In the genomic region with DNA sequence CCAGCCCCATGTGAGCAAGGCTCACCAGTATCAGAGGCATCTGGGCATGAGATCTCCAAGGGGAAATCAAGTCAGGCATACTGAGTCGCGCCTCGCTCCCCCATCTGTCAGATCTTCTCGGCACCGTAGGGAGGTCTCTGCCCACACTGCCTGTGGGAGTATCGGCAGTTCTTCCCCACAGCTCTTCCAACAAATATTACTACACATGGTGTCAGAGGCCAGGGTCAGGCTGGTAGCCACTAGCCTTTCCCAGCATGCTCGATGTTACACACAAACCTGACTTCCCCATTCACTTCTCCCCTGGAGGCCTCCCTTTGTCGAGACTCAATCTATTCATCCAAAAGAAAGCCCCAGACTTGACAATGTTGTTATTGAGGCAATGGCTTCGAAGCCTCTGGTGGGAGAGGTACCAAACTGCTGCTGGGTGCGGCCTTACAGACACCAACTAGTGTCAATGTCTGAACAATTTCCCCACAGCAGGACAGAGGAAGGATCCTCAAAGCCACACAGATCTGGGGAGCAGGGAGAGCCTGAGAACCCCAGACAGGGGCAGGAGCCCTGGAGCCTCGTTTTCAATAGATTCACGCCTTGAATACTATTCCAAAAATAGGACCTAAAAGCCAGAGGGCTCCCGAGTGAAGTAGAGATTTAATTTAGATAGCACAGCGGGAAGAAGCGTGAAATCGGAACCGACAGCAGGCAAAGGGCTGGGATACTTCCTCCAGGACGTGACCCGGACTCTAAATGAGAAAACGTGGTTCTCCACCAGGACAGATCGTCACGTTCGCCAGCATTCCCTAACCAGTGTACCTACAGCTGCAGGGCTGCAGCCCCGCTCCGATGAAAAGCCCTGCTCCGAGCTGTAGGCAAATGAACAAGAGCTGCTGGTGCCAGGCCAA, we compare ENCODE assay signal across 10 mouse cellular contexts. TPM values are rescaled to one million over a fixed set of nuclear protein-coding genes. Genes with fewer than 3 reads are reported as not detected.
A peak's percentile ranks its signal among the peaks of the same experiment; 100 is the strongest.
DNase-seq lines count a peak whose midpoint lies in the region; ATAC-seq and TF ChIP-seq lines count a peak whose summit lies in the region.
"Had no signal": no experiment of that assay in that cellular context is flagged by ENCODE, and none has a peak within 500 bp of the region (broad histone marks: within the 10 kb centered on the region; RNA-seq: fewer than 3 reads in every experiment).

No protein-coding gene starts in this region.

- no peaks in the 10 kb centered on the region for H3K27me3 ChIP-seq in heart, embryonic 15.5 days
- 0 out of 2 replicates have a peak, but pooled peaks cover 3% of the 10 kb centered on the region for H3K27me3 ChIP-seq in embryonic facial prominence, embryonic 13.5 days
- no peaks in the 10 kb centered on the region for H3K27me3 ChIP-seq in hindbrain, embryonic 12.5 days
- peaks cover 4% of the 10 kb centered on the region; the same call in 1 of the 2 replicates for H3K27me3 ChIP-seq in midbrain, embryonic 15.5 days (replicated peaks)

- no peak for TF ChIP-seq POLR2A in lung, adult 2 months (IDR thresholded peaks at IDR 0.05; ENCODE audit: borderline replicate concordance, extremely low read depth, low read depth, low read length)

- no peak for TF ChIP-seq CTCF in lung, adult 2 months (IDR thresholded peaks at IDR 0.05; ENCODE audit: insufficient read depth, low read length)

- H3K27ac ChIP-seq in heart, embryonic 15.5 days = no peak overlapping the region
- no peak overlapping the region for H3K27ac ChIP-seq in embryonic facial prominence, embryonic 13.5 days
- peak overlapping the region; percentile 25 for H3K27ac ChIP-seq in hindbrain, embryonic 12.5 days
- peak overlapping the region; percentile 43 for H3K27ac ChIP-seq in midbrain, embryonic 15.5 days
- H3K27ac ChIP-seq: liver, embryonic 14.5 days had no signal

- no peak for DNase-seq in heart, adult 9 months (ENCODE audit: low spot score in 2 of 2)
- no peak for DNase-seq in lung, adult 2 months
- no peak for DNase-seq in T-cell, adult 2 months (ENCODE audit: low spot score)
- DNase-seq: lung, postnatal 4 days; thymus, adult 2 months had no signal

- H3K4me3 ChIP-seq in heart, embryonic 15.5 days = no peak overlapping the region
- H3K4me3 ChIP-seq in embryonic facial prominence, embryonic 13.5 days = no peak overlapping the region
- no peak overlapping the region for H3K4me3 ChIP-seq in hindbrain, embryonic 12.5 days
- no peak overlapping the region for H3K4me3 ChIP-seq in midbrain, embryonic 15.5 days
- no peak overlapping the region for H3K4me3 ChIP-seq in lung, adult 2 months (replicated peaks; ENCODE audit: extremely low read depth, low read depth, low read length)

- H3K4me1 ChIP-seq in heart, embryonic 15.5 days (replicated peaks) = no peaks in the 10 kb centered on the region; the same call in 1 of the 2 replicates
- H3K4me1 ChIP-seq in embryonic facial prominence, embryonic 13.5 days = 0 out of 2 replicates have a peak, but pooled peaks cover 4% of the 10 kb centered on the region
- H3K4me1 ChIP-seq in hindbrain, embryonic 12.5 days = peaks cover 15% of the 10 kb centered on the region; the same call in 1 of the 2 replicates
- peaks cover 16% of the 10 kb centered on the region for H3K4me1 ChIP-seq in midbrain, embryonic 15.5 days
- H3K4me1 ChIP-seq in lung, adult 2 months (ENCODE audit: control insufficient read depth, insufficient read depth, low read length) = no peaks in the 10 kb centered on the region

- H3K9me3 ChIP-seq in heart, embryonic 15.5 days (replicated peaks) = no peaks in the 10 kb centered on the region
- H3K9me3 ChIP-seq in embryonic facial prominence, embryonic 13.5 days = no peaks in the 10 kb centered on the region
- H3K9me3 ChIP-seq in hindbrain, embryonic 12.5 days (replicated peaks) = no peaks in the 10 kb centered on the region
- H3K9me3 ChIP-seq in midbrain, embryonic 15.5 days = no peaks in the 10 kb centered on the region

- H3K9ac ChIP-seq in heart, embryonic 15.5 days = no peak overlapping the region
- no peak overlapping the region for H3K9ac ChIP-seq in embryonic facial prominence, embryonic 13.5 days
- H3K9ac ChIP-seq in hindbrain, embryonic 12.5 days = no peak overlapping the region
- no peak overlapping the region for H3K9ac ChIP-seq in midbrain, embryonic 15.5 days
- H3K9ac ChIP-seq: liver, embryonic 14.5 days had no signal

- WGBS in heart, embryonic 15.5 days = 62% methylated on average over 26 of the region's 26 CpGs
- 56% methylated on average over 26 of the region's 26 CpGs for WGBS in embryonic facial prominence, embryonic 13.5 days
- 45% methylated on average over 26 of the region's 26 CpGs for WGBS in hindbrain, embryonic 12.5 days
- 27% methylated on average over 26 of the region's 26 CpGs for WGBS in midbrain, embryonic 15.5 days
- WGBS in lung, adult 2 months = 73% methylated on average over 26 of the region's 26 CpGs

- no peak for ATAC-seq in heart, embryonic 15.5 days (replicated peaks; ENCODE audit: insufficient number of reproducible peaks, insufficient read depth, low FRiP score, low read depth)
- ATAC-seq in embryonic facial prominence, embryonic 13.5 days (ENCODE audit: insufficient number of reproducible peaks, insufficient read depth, low FRiP score, low TSS enrichment, low read depth) = no peak
- ATAC-seq in hindbrain, embryonic 12.5 days (ENCODE audit: low FRiP score) = peak; percentile 61
- peak; percentile 60 for ATAC-seq in midbrain, embryonic 15.5 days (replicated peaks)

- 0 out of 2 replicates have a peak overlapping the region, but pooled peaks have one; percentile 12 for H3K4me2 ChIP-seq in heart, embryonic 15.5 days
- H3K4me2 ChIP-seq in embryonic facial prominence, embryonic 13.5 days = peak overlapping the region; percentile 38
- H3K4me2 ChIP-seq in hindbrain, embryonic 12.5 days (replicated peaks) = 0 out of 2 replicates have a peak overlapping the region, but pooled peaks have one; percentile 1
- peak overlapping the region; percentile 23 for H3K4me2 ChIP-seq in midbrain, embryonic 15.5 days

- H3K36me3 ChIP-seq in heart, embryonic 15.5 days = no peaks in the 10 kb centered on the region
- H3K36me3 ChIP-seq in embryonic facial prominence, embryonic 13.5 days = no peaks in the 10 kb centered on the region
- H3K36me3 ChIP-seq in hindbrain, embryonic 12.5 days = no peaks in the 10 kb centered on the region
- no peaks in the 10 kb centered on the region for H3K36me3 ChIP-seq in midbrain, embryonic 15.5 days (replicated peaks)

RNA-seq across cellular contexts. Expression of a gene that starts 47.5 kb away (rescaled TPM):
- 16.8 and 18.7 TPM in 2 replicates for polyA plus RNA-seq in heart, embryonic 15.5 days (2015; fragmentation: Nextera tagmentation; extraction: Ambion mirVana)
- 28.6 and 28.7 TPM in 2 replicates for polyA plus RNA-seq in embryonic facial prominence, embryonic 13.5 days (2015; fragmentation: Nextera tagmentation; extraction: Ambion mirVana)
- polyA plus RNA-seq in hindbrain, embryonic 12.5 days (2016; fragmentation: Nextera tagmentation; extraction: Ambion mirVana) = 36.8 and 40.9 TPM in 2 replicates
- 31.1 and 33.7 TPM in 2 replicates for polyA plus RNA-seq in midbrain, embryonic 15.5 days (2015; fragmentation: Nextera tagmentation; extraction: Ambion mirVana)
- polyA plus RNA-seq in lung, adult 2 months (2012; rRNA removed) = 3.1 and 5.0 TPM in 2 replicates

Comparison
In these comparisons a context has a peak if more than half of its experiments do, and no peak if none do; other contexts are left out.
1. ATAC-seq: peak in hindbrain, embryonic 12.5 days (single experiment) and midbrain, embryonic 15.5 days (single experiment); none in heart, embryonic 15.5 days (single experiment) and embryonic facial prominence, embryonic 13.5 days (single experiment).
2. H3K27ac ChIP-seq: peak in hindbrain, embryonic 12.5 days (single experiment) and midbrain, embryonic 15.5 days (single experiment); none in heart, embryonic 15.5 days (single experiment) and embryonic facial prominence, embryonic 13.5 days (single experiment).
3. Peak in every context shown above with its lines, with median percentiles within 50 percentile points of each other: H3K4me2 ChIP-seq.